Mouse (Mus musculus) heart, adult 18-20 months (tissue): ENCODE measurements at regions not wholly inside any gene's neighbourhood (a gene's known extent, or its start where the extent isn't known, plus 50 kb on each side); places are given as distances from the start of the nearest gene placed in this dataset.

ENCODE experiments used
- DNase-seq, 2 experiments: peaks; one replicate each; pipeline ENCODE4 v3.0.0; 2021 to 2022; ENCODE audit warnings: mixed read lengths in 1 of 2

- no peak for DNase-seq
These were observed 648.0 kb upstream of the Nova1 start for GRCm38 (mm10) chr12:47466740-47467139.

GRCm38 (mm10) chr12:47465924-47466323 is 647.2 kb upstream of the Nova1 start:
- no peak for DNase-seq

- no peak for DNase-seq
These were observed 612.9 kb upstream of the Nova1 start for GRCm38 (mm10) chr12:47431669-47432068.

- DNase-seq: no peak
These were observed 593.5 kb upstream of the Nova1 start for GRCm38 (mm10) chr12:47412251-47412650.

GRCm38 (mm10) chr12:47406563-47406962 is 587.8 kb upstream of the Nova1 start:
- DNase-seq: peak in 1 of 2 experiments; percentile 5

GRCm38 (mm10) chr12:47406131-47406530 is 587.4 kb upstream of the Nova1 start:
- peak; percentile 3 to 22 for DNase-seq

- DNase-seq: no peak
These were observed 564.5 kb upstream of the Nova1 start for GRCm38 (mm10) chr12:47383225-47383624.

GRCm38 (mm10) chr12:47353269-47353668 is 534.5 kb upstream of the Nova1 start:
- DNase-seq: no peak

- DNase-seq: no peak
These were observed 532.5 kb upstream of the Nova1 start for GRCm38 (mm10) chr12:47351229-47351628.

- peak in 1 of 2 experiments; percentile 28 for DNase-seq
These were observed 494.7 kb upstream of the Nova1 start for GRCm38 (mm10) chr12:47313413-47313812.

- no peak for DNase-seq
These were observed 457.2 kb upstream of the Nova1 start for GRCm38 (mm10) chr12:47275904-47276303.

GRCm38 (mm10) chr12:47272309-47272708 is 453.6 kb upstream of the Nova1 start:
- DNase-seq: no peak

GRCm38 (mm10) chr12:47264118-47264517 is 445.4 kb upstream of the Nova1 start:
- no peak for DNase-seq

GRCm38 (mm10) chr12:47263408-47263807 is 444.7 kb upstream of the Nova1 start:
- no peak for DNase-seq

- DNase-seq: no peak
These were observed 433.6 kb upstream of the Nova1 start for GRCm38 (mm10) chr12:47252306-47252705.

- peak in 1 of 2 experiments; percentile 2 for DNase-seq
These were observed 425.1 kb upstream of the Nova1 start for GRCm38 (mm10) chr12:47243623-47244514.

GRCm38 (mm10) chr12:47220016-47220415 is 401.3 kb upstream of the Nova1 start:
- DNase-seq: peak in 1 of 2 experiments; percentile 5

- DNase-seq: peak; percentile 42 to 65
These were observed 400.6 kb upstream of the Nova1 start for GRCm38 (mm10) chr12:47219340-47219739.

- no peak for DNase-seq
These were observed 392.8 kb upstream of the Nova1 start for GRCm38 (mm10) chr12:47211417-47212104.

GRCm38 (mm10) chr12:47202936-47203335 is 384.2 kb upstream of the Nova1 start:
- DNase-seq: no peak

GRCm38 (mm10) chr12:47198609-47199008 is 379.9 kb upstream of the Nova1 start:
- peak in 1 of 2 experiments; percentile 3 for DNase-seq

GRCm38 (mm10) chr12:47164736-47165135 is 346.0 kb upstream of the Nova1 start:
- DNase-seq: peak; percentile 2 to 20

- peak; percentile 60 to 83 for DNase-seq
These were observed 345.4 kb upstream of the Nova1 start for GRCm38 (mm10) chr12:47164031-47164717.
